Mouse (Mus musculus) myocyte (in vitro differentiated cells): ENCODE results near the gene Plekha5. TPM values are rescaled to one million over a fixed set of nuclear protein-coding genes. Genes with fewer than 3 reads are reported as not detected.

ENCODE experiments used
- H3K27me3 ChIP-seq: one replicate; pipeline ENCODE4 v1.6.1; 2011; ENCODE audit not compliant: control insufficient read depth, insufficient read depth, insufficient read length
- H3K36me3 ChIP-seq: one replicate; pipeline ENCODE4 v1.6.1; 2011; ENCODE audit not compliant: control insufficient read depth, insufficient read depth
- H3K4me2 ChIP-seq: one replicate; pipeline ENCODE4 v1.6.1; 2011; ENCODE audit warnings: low read depth, control low read depth
- H3K4me3 ChIP-seq: one replicate; pipeline ENCODE4 v1.5.1; 2011; ENCODE audit warnings: mild to moderate bottlenecking, control low read depth, moderate library complexity
- H3K79me2 ChIP-seq: one replicate; pipeline ENCODE4 v1.6.1; 2011; ENCODE audit not compliant: control insufficient read depth, insufficient read depth
- H3ac ChIP-seq: one replicate; pipeline ENCODE4 v1.6.1; 2011; ENCODE audit not compliant: control insufficient read depth, insufficient read length
- CEBPB ChIP-seq: IDR thresholded peaks from 2 replicates; pipeline ENCODE4 v1.6.1; 2011; ENCODE audit warnings: mild to moderate bottlenecking, moderate library complexity; ENCODE audit not compliant: poor library complexity, insufficient read depth, severe bottlenecking
- E2F4 ChIP-seq: IDR thresholded peaks from one replicate; pipeline ENCODE4 v1.6.1; 2011; ENCODE audit warnings: mild to moderate bottlenecking, control low read depth, moderate library complexity; ENCODE audit not compliant: insufficient read depth
- MAX ChIP-seq: IDR thresholded peaks from one replicate; pipeline ENCODE4 v1.6.1; 2011; ENCODE audit warnings: low read depth, mild to moderate bottlenecking, control low read depth
- MYOD1 ChIP-seq, 3 experiments: IDR thresholded peaks; one replicate each; pipeline ENCODE4 v1.6.1; 2011; ENCODE audit warnings: control low read depth in 2 of 3, low read depth in 2 of 3, mild to moderate bottlenecking in 2 of 3, moderate library complexity in 1 of 3; ENCODE audit not compliant: insufficient read length in 2 of 3, control insufficient read depth in 1 of 3
- MYOG ChIP-seq, 3 experiments: IDR thresholded peaks; one replicate each; pipeline ENCODE4 v1.6.1; 2011; ENCODE audit warnings: control low read depth in 2 of 3, low read depth in 2 of 3, mild to moderate bottlenecking in 2 of 3; ENCODE audit not compliant: insufficient read length in 2 of 3, control insufficient read depth in 1 of 3, insufficient read depth in 1 of 3
- POLR2A ChIP-seq: IDR thresholded peaks from one replicate; pipeline ENCODE4 v1.6.1; 2011; ENCODE audit warnings: low read depth, mild to moderate bottlenecking, control low read depth, moderate library complexity; ENCODE audit not compliant: insufficient read length
- POLR2AphosphoS2 ChIP-seq: IDR thresholded peaks from one replicate; pipeline ENCODE4 v1.6.1; 2011; ENCODE audit warnings: low read depth, control low read depth; ENCODE audit not compliant: insufficient read length
- REST ChIP-seq: IDR thresholded peaks from one replicate; pipeline ENCODE4 v1.6.1; 2011; ENCODE audit warnings: mild to moderate bottlenecking, control low read depth, moderate library complexity; ENCODE audit not compliant: insufficient read depth, insufficient read length
- SRF ChIP-seq: IDR thresholded peaks from one replicate; pipeline ENCODE4 v1.6.1; 2011; ENCODE audit warnings: low read depth; ENCODE audit not compliant: control insufficient read depth, insufficient read length
- TCF12 ChIP-seq: IDR thresholded peaks from one replicate; pipeline ENCODE4 v1.6.1; 2011; ENCODE audit warnings: mild to moderate bottlenecking, control low read depth; ENCODE audit not compliant: poor library complexity, insufficient read depth, severe bottlenecking
- TCF3 ChIP-seq: IDR thresholded peaks from one replicate; pipeline ENCODE4 v1.6.1; 2011; ENCODE audit warnings: low read depth, control low read depth; ENCODE audit not compliant: insufficient read length
- USF1 ChIP-seq: IDR thresholded peaks from one replicate; pipeline ENCODE4 v1.6.1; 2011; ENCODE audit warnings: low read depth, mild to moderate bottlenecking, control low read depth, moderate library complexity
- polyA plus RNA-seq: library from polyadenylated mRNA; unstranded; fragments of >200 nt; fragmentation: generic; extraction: Trizol; gene quantifications from one replicate; pipeline ENCODE4 v1.2.1, GENCODE M21; 2012; ENCODE audit warnings: missing spikeins

Plekha5 gene
- polyA plus RNA-seq, 1 experiment, result 12.2 TPM

- Histone ChIP-seq H3K4me3 (no peak overlapping the region), H3K4me2 (peak overlapping the region; percentile 80), H3ac (no peak overlapping the region), H3K27me3 (no peaks in the 10 kb centered on the region), H3K36me3 (no peaks in the 10 kb centered on the region), H3K79me2 (peaks cover 26% of the 10 kb centered on the region)
- TF ChIP-seq SRF, result no peak
- TF ChIP-seq MYOG (IDR thresholded peaks at IDR 0.05; ENCODE audit: control insufficient read depth in 1 of 3, insufficient read depth in 1 of 3, insufficient read length in 2 of 3, low read depth in 2 of 3), result peak in 1 of 3 experiments; percentile 75
- no peak for TF ChIP-seq TCF3
- TF ChIP-seq USF1, result no peak
- TF ChIP-seq REST, result no peak
- 0 out of 2 replicates have a peak, but pooled peaks have one; percentile 42 for TF ChIP-seq CEBPB
- TF ChIP-seq TCF12, result no peak
- no peak for TF ChIP-seq POLR2AphosphoS2
- TF ChIP-seq E2F4, result no peak
- peak; percentile 46 to 67 (median 49) for TF ChIP-seq MYOD1 (IDR thresholded peaks at IDR 0.05; ENCODE audit: control insufficient read depth in 1 of 3, insufficient read length in 2 of 3, low read depth in 2 of 3)
- TF ChIP-seq MAX, result no peak
- no peak for TF ChIP-seq POLR2A
These were observed 197.8 kb downstream of the Plekha5 start for GRCm38 (mm10) chr6:140621622-140622021.

DNA sequence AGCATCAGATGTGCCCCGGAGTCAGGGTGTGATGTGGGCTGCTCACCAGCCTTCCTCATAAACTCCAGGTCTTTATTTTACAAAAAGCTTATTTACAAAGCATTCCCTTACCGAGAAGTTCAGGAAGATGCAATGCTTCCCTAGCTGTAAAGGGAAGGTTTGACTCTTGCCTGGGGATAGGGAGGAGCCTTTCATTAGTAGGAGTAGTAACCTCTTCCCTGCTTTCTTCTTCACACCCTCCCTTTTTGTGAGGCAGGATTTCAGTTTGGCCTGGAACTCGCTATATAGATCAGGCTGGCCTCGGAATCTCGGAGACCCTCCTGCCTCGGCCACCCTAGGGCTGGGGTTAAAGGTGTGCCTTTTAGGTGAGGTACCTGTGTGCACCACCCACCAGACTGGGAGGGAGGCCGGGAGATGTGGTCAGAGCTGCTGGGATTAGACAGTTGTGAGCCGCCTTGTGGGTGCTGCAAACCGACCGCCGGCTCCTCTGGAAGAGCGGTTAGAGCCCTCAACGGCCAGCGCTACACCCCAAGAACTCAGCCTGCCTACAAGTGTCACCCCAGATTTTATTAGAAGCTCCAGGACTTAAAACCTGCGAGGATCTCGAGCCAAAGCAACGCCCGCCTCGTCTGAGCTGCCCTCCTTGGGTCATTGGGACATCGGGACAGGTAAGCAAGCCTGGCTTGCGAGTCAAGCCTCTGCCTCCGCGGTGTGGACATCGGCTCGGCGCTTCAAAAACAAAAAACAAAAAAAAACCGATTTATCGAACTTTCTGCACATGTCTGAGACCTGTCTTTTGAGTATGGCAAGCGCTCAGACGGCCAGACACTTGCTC is 198.8 kb downstream of the Plekha5 start, which contains the start of gene Aebp2:
TSS of gene Aebp2 (plus strand) at position 273 of the 835 bp plus-strand sequence.
- H3K4me3 ChIP-seq, result peak within 1 kb of the TSS; percentile 80
- H3K27me3 ChIP-seq, result no peaks in the 10 kb centered on the region
- H3K79me2 ChIP-seq, result peaks cover 36% of the 10 kb centered on the region
- peak within 1 kb of the TSS; percentile 80 for H3K4me2 ChIP-seq
- TF ChIP-seq POLR2AphosphoS2 (no peak), TCF12 (no peak)
- peak within 1 kb of the TSS; percentile 99 for H3ac ChIP-seq
- H3K36me3 ChIP-seq, result no peaks in the 10 kb centered on the region

DNA sequence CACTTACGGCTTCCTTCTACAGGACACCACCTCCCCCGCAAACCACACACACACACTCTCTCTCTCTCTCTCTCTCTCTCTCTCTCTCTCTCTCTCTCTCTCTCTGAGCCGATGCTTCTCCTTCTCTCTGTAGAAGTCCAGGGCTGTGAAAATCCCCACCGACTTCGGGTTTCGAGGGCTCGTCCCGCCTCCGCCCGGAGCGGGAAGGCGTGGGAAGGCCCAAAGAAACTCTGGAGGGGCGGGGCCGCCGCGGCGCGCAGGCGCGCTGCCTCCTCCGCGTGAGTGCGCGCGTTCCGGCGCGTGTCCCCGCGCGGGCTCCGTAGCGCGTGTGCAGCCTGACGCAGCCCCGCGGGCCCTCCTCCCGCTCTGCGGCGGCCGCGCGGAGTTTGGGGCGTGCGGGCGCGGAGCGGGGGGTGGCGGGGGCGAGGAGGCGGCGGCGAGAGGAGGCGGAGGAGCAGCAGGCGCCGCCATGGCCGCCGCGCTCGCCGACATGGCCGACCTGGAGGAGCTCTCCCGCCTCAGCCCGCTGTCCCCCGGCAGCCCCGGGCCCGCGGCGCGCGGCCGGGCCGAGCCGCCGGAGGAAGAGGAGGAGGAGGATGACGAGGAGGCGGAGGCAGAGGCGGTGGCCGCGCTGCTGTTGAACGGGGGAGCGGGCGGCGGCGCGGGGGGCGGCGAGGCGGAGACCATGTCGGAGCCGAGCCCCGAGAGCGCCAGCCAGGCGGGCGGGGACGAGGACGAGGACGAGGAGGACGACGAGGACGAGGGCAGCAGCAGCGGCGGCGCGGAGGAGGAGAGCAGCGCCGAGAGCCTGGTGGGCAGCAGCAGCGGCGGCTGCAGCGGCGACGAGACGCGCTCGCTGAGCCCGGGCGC is 199.6 kb downstream of the Plekha5 start:
- H3K27me3 ChIP-seq, result no peaks in the 10 kb centered on the region
- H3ac ChIP-seq, result peak overlapping the region; percentile 99
- no peaks in the 10 kb centered on the region for H3K36me3 ChIP-seq
- peak overlapping the region; percentile 80 for H3K4me3 ChIP-seq
- peaks cover 44% of the 10 kb centered on the region for H3K79me2 ChIP-seq
- H3K4me2 ChIP-seq, result peak overlapping the region; percentile 80
- TF ChIP-seq MYOG (IDR thresholded peaks at IDR 0.05; ENCODE audit: control insufficient read depth in 1 of 3, insufficient read depth in 1 of 3, insufficient read length in 2 of 3, low read depth in 2 of 3) (peak in 2 of 3 experiments; percentile 40 to 67), MYOD1 (IDR thresholded peaks at IDR 0.05; ENCODE audit: control insufficient read depth in 1 of 3, insufficient read length in 2 of 3, low read depth in 2 of 3) (peak in 1 of 3 experiments; percentile 63), MAX (no peak), REST (no peak), TCF3 (peak; percentile 37), E2F4 (peak; percentile 64), POLR2A (peak; percentile 77)

DNA sequence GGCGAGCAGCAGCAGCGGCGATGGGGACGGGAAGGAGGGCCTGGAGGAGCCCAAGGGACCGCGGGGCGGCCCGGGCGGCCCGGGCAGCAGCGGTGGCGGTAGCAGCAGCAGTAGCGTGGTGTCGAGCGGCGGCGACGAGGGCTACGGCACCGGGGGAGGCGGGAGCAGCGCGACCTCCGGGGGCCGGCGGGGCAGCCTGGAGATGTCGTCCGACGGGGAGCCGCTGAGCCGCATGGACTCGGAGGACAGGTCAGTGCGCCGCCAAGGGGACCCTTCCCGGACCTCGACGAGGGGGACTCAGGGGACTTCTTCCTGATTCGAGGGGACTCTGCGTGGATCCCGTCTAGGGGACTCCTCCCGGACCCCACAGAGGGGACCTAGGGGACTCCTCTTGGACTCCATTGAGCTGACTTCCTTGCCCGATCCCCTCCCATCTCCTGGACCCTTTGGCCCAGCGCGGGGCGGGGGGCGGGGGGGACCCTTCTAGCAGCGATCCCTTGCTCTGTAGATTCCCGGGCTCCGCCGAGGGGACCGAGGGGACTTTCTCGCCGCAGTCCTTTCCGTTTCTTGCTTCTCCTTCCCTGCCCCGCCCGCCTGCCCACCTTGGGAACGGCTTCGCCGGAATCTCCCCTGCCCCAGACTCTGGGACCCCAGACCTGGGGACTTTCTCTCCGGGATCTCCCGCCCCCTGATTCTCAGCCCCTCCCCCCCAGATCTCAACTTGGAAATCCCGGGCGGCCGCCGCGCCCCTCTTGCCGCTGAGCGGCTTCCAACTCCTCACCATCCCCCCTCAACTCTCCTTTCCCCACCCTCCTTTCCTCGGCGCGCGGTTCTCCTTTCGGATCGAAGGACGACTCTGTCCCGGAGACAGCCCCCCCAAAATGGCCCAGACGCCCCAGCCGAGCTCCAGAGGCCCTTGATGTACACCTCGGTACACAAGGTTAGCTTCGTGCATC is 200.5 kb downstream of the Plekha5 start:
- Histone ChIP-seq H3K36me3 (no peaks in the 10 kb centered on the region), H3K79me2 (peaks cover 53% of the 10 kb centered on the region), H3ac (peak overlapping the region; percentile 99), H3K4me3 (peak overlapping the region; percentile 80), H3K27me3 (no peaks in the 10 kb centered on the region), H3K4me2 (peak overlapping the region; percentile 93)
- no peak for TF ChIP-seq POLR2AphosphoS2
- TF ChIP-seq E2F4, result no peak
- no peak for TF ChIP-seq MAX
- TF ChIP-seq POLR2A, result no peak
- no peak for TF ChIP-seq MYOG (IDR thresholded peaks at IDR 0.05; ENCODE audit: control insufficient read depth in 1 of 3, insufficient read depth in 1 of 3, insufficient read length in 2 of 3, low read depth in 2 of 3)
- TF ChIP-seq CEBPB, result no peak
